Mouse (Mus musculus): ENCODE measurements around the gene Gab2. TPM values are rescaled to one million over a fixed set of nuclear protein-coding genes. Genes with fewer than 3 reads are reported as not detected.

Gab2 gene
- total and polyA plus RNA-seq, 3 experiments = 0.12 to 0.50 (median 0.30) TPM

- Histone ChIP-seq H3K79me2 (replicated peaks; ENCODE audit: control insufficient read depth, extremely low read depth, insufficient read depth, poor library complexity, severe bottlenecking) (no peaks in the 10 kb centered on the region), H3K4me2 (ENCODE audit: insufficient read depth, low read depth, poor library complexity, severe bottlenecking) (no peak overlapping the region), H3K4me3 (replicated peaks in 1 of 3; ENCODE audit: low read depth in 2 of 3, low read length in 2 of 3, poor library complexity in 1 of 3) (no peak overlapping the region), H3K4me1 (ENCODE audit: control insufficient read depth in 1 of 2, insufficient read depth in 2 of 2) (peaks cover 0 to 22% of the 10 kb centered on the region in 2 experiments; a peak in 2 of 4 replicates), H3K9me3 (replicated peaks; ENCODE audit: low read length) (no peaks in the 10 kb centered on the region), H3K27me3 (replicated peaks) (no peaks in the 10 kb centered on the region), H3K27ac (ENCODE audit: insufficient read depth, low read depth) (no peak overlapping the region), H3K9ac (ENCODE audit: insufficient read depth, low read depth) (no peak overlapping the region), H3K36me3 (replicated peaks in 1 of 2; ENCODE audit: control insufficient read depth in 1 of 2, insufficient read depth in 1 of 2, low read length in 1 of 2) (no peaks in the 10 kb centered on the region)
- no peak for TF ChIP-seq NRF1 (IDR thresholded peaks at IDR 0.05; ENCODE audit: low read depth, low read length)
- TF ChIP-seq E2F4 (IDR thresholded peaks at IDR 0.05; ENCODE audit: insufficient replicate concordance, low read depth, low read length) = no peak
- TF ChIP-seq BHLHE40 (IDR thresholded peaks at IDR 0.05; ENCODE audit: low read depth, low read length) = no peak
- no peak for TF ChIP-seq PAX5 (IDR thresholded peaks at IDR 0.05; ENCODE audit: low read length)
- TF ChIP-seq TBP (conservative IDR thresholded peaks at IDR 0.05; ENCODE audit: low read depth, low read length) = no peak
- no peak for TF ChIP-seq CHD1 (IDR thresholded peaks at IDR 0.05; ENCODE audit: low read depth, low read length)
- TF ChIP-seq USF2 (conservative IDR thresholded peaks at IDR 0.05; ENCODE audit: low read depth, low read length) = no peak
- no peak for TF ChIP-seq JUN (IDR thresholded peaks at IDR 0.05; ENCODE audit: insufficient read depth, low read depth, low read length)
- no peak for TF ChIP-seq POLR2A (IDR thresholded peaks at IDR 0.05; ENCODE audit: low read depth, low read length)
- no peak for TF ChIP-seq HCFC1 (IDR thresholded peaks at IDR 0.05; ENCODE audit: low read depth, low read length)
- dilution Hi-C loops (cut with MboI; ENCODE audit: extremely low pct_ligation_motif_present, extremely low pct_unique_long_range_greater_than_20kb, low sequenced_read_pairs) = no loop called here
- DNase-seq (ENCODE audit: extremely low read depth) = no peak
- in situ Hi-C loops (cut with MboI; ENCODE audit: low pct_ligation_motif_present, low pct_unique_long_range_greater_than_20kb, low sequenced_read_pairs) = no loop called here
Measured at GRCm38 (mm10) chr7:97339623-97340022, 258.2 kb downstream of the Gab2 start.

DNA sequence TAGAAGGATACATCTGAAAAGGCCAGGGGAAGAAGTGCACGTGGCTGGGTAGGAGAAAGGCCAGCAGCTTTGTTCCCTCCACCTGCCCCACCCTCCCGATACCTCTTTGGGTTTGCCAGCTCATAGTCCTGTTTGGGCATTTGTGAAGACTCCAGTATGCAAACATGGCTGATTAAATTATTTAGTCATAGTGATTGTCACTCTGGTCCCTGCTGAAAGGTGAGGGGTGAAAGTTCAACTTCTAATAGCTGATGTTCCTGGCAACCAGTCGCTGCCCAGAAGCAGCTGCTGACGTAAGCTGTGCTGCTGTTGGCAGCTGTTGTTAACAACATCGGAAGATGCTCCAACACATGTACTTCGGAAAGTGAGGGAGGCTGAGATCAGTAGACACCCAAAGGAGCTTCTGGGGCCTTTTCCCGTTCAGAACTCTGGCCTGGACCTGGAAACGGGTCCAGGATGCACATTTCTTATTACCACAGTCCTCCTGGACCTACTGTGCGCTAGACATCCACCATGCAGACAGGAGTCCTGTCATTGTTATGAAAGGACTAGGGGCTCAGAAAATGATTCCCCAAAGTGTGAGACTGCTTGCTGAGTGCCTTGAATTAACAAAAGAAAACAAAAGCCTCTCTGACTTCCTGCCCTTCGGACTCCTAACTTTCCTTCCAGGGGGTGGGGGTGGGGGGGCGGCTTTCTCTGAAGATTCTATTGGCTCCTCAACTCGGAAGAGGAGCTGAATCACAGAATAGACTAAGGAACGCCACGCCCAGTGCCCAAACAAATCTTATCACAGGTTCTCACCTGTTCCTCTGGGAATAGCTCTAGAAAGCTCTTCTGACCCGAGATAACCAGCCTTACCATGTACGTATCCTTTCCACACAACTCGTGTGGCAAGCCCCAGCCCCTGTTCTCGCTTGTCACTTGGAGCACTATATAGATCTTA, 259.8 kb downstream of the Gab2 start:
- Histone ChIP-seq H3K27ac (ENCODE audit: insufficient read depth, low read depth) (no peak overlapping the region), H3K4me1 (ENCODE audit: control insufficient read depth in 1 of 2, insufficient read depth in 2 of 2) (peaks cover 0 to 17% of the 10 kb centered on the region in 2 experiments; a peak in 2 of 4 replicates)

DNA sequence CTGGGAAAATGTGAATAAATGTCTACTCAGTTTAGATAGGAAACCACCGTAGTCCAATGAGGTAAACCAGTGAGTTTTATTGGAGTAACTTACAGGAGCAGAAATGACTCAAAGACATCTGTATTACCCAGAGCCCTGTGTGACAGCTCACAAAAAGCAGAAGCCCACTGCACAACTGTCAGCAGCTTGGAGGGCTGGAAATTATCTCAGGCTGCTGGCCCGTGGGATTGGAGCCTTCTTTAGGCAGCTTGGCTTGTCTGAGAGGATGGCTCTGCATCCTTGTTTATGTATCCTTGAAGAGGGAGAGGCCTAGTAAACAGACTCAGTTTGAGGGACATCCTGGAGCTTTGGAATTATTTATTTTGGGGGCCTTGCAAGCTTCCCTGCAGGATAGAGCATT, 261.6 kb downstream of the Gab2 start:
- Histone ChIP-seq H3K4me2 (ENCODE audit: insufficient read depth, low read depth, poor library complexity, severe bottlenecking) (no peak overlapping the region), H3K79me2 (replicated peaks; ENCODE audit: control insufficient read depth, extremely low read depth, insufficient read depth, poor library complexity, severe bottlenecking) (no peaks in the 10 kb centered on the region), H3K9me3 (replicated peaks; ENCODE audit: low read length) (no peaks in the 10 kb centered on the region), H3K27ac (ENCODE audit: insufficient read depth, low read depth) (no peak overlapping the region), H3K4me1 (ENCODE audit: control insufficient read depth in 1 of 2, insufficient read depth in 2 of 2) (peaks cover 0 to 12% of the 10 kb centered on the region in 2 experiments; a peak in 3 of 4 replicates), H3K27me3 (replicated peaks) (no peaks in the 10 kb centered on the region), H3K9ac (ENCODE audit: insufficient read depth, low read depth) (no peak overlapping the region), H3K4me3 (replicated peaks in 1 of 3; ENCODE audit: low read depth in 2 of 3, low read length in 2 of 3, poor library complexity in 1 of 3) (no peak overlapping the region), H3K36me3 (replicated peaks in 1 of 2; ENCODE audit: control insufficient read depth in 1 of 2, insufficient read depth in 1 of 2, low read length in 1 of 2) (peaks cover 0 to 2% of the 10 kb centered on the region in 2 experiments)
- TF ChIP-seq TCF12 (IDR thresholded peaks at IDR 0.05; ENCODE audit: low read depth, low read length) = no peak
- TF ChIP-seq ZC3H11A (IDR thresholded peaks at IDR 0.05; ENCODE audit: low read depth, low read length) = no peak
- no peak for TF ChIP-seq JUN (IDR thresholded peaks at IDR 0.05; ENCODE audit: insufficient read depth, low read depth, low read length)
- no peak for TF ChIP-seq ETS1 (conservative IDR thresholded peaks at IDR 0.05; ENCODE audit: low read depth, low read length)
- no peak for TF ChIP-seq NRF1 (IDR thresholded peaks at IDR 0.05; ENCODE audit: low read depth, low read length)
- no peak for TF ChIP-seq CHD1 (IDR thresholded peaks at IDR 0.05; ENCODE audit: low read depth, low read length)
- no peak for TF ChIP-seq USF1 (IDR thresholded peaks at IDR 0.05; ENCODE audit: low read depth, low read length)
- TF ChIP-seq KAT2A (IDR thresholded peaks at IDR 0.05; ENCODE audit: insufficient replicate concordance, low read length) = no peak
- TF ChIP-seq RCOR1 (conservative IDR thresholded peaks at IDR 0.05; ENCODE audit: low read depth, low read length) = no peak
- in situ Hi-C loops (cut with MboI; ENCODE audit: low pct_ligation_motif_present, low pct_unique_long_range_greater_than_20kb, low sequenced_read_pairs) = no loop called here
- no peak for DNase-seq (ENCODE audit: extremely low read depth)
- dilution Hi-C loops (cut with MboI; ENCODE audit: extremely low pct_ligation_motif_present, extremely low pct_unique_long_range_greater_than_20kb, low sequenced_read_pairs) = no loop called here

More for the DNA sequence above, 259.8 kb downstream of the Gab2 start:
- H3K9ac ChIP-seq (ENCODE audit: insufficient read depth, low read depth) = no peak overlapping the region
- no peaks in the 10 kb centered on the region for H3K79me2 ChIP-seq (replicated peaks; ENCODE audit: control insufficient read depth, extremely low read depth, insufficient read depth, poor library complexity, severe bottlenecking)
- H3K36me3 ChIP-seq (replicated peaks in 1 of 2; ENCODE audit: control insufficient read depth in 1 of 2, insufficient read depth in 1 of 2, low read length in 1 of 2) = no peaks in the 10 kb centered on the region
- TF ChIP-seq UBTF (IDR thresholded peaks at IDR 0.05; ENCODE audit: low read depth, low read length) (no peak), ZKSCAN1 (IDR thresholded peaks at IDR 0.05; ENCODE audit: borderline replicate concordance, low read depth, low read length) (peak; percentile 26; the same call in 1 of the 2 replicates)
- dilution Hi-C loops (cut with MboI; ENCODE audit: extremely low pct_ligation_motif_present, extremely low pct_unique_long_range_greater_than_20kb, low sequenced_read_pairs) = no loop called here
- no peaks in the 10 kb centered on the region for H3K9me3 ChIP-seq (replicated peaks; ENCODE audit: low read length)
- no peak overlapping the region for H3K4me2 ChIP-seq (ENCODE audit: insufficient read depth, low read depth, poor library complexity, severe bottlenecking)
- in situ Hi-C loops (cut with MboI; ENCODE audit: low pct_ligation_motif_present, low pct_unique_long_range_greater_than_20kb, low sequenced_read_pairs) = no loop called here
- DNase-seq (ENCODE audit: extremely low read depth) = no peak
- no peak overlapping the region for H3K4me3 ChIP-seq (replicated peaks in 1 of 3; ENCODE audit: low read depth in 2 of 3, low read length in 2 of 3, poor library complexity in 1 of 3)
- no peaks in the 10 kb centered on the region for H3K27me3 ChIP-seq (replicated peaks)
